Mouse (Mus musculus) cerebellum, postnatal 36 days (tissue): Measurements from ENCODE around the gene Mbd3l2.
"Not testable (repeated sequence)": the region's sequence is repeated elsewhere in the genome, so short reads cannot be mapped to it uniquely, and the experiment has no call there.

Source experiments
- DNase-seq, 2 experiments: peaks; one replicate each; pipeline ENCODE4 v3.0.0; 2021 to 2022; ENCODE audit warnings: mixed read lengths in 2 of 2

Gene Mbd3l2

DNA sequence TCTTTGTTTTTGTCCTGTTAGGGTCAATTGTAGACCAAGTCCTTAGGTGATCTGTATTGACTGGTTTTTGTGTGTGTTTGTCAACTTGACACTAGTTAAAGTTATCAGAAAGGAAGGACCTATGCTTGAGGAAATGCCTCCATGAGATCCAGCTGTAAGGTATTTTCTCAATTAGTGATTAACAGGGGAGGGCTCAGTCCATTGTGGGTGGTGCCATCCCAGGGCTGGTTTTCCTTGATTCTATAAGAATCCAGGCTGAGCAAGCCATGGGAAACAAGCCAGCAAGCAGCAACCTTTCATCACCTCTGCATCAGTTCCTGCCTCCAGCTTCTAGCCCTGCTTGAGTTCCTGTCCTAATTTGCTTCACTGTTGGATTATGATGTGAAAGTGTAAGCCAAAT, at the start of gene Mbd3l2:
Gene Mbd3l2 (plus strand): TSS at position 301 of the 400 bp plus-strand sequence.
- DNase-seq = no peak

DNA sequence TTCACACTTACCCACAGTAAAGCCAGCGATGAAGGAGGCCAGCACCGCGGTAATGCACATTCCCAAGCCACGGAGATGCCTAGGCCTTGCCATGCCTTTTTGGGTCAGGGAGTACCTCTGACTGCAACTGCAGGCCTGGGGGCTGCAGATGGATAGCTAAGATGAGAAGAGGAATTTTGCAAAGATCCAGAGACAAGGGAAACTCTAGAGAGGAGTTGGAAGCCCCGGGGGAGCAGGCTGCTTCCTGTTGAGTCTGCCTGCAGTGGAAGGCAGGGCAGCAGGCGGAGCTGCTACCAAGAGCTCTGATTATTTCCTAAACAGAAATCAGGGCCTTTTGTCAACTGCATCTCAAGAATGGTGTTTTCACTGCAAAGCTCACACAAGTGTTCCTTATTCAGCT, 44.7 kb upstream of the Mbd3l2 start:
- DNase-seq = no peak

DNA sequence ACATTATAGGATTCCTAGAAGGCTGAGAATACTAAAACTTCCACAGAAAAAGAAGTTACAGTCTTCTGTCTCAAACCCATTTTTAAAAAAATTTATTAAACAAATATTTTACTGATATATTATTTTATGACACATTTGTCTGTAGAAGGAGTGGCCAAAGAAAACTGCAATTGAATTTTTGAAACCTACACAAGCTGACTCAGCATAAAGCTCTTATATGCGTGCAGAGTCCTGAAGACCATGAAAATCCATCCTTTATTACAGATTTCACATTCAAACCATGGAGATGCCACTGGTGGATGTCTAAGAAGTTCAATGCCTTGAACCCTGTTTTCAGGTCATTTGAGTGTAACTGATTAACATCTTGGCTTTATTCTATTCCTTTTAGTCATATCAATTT, 30.8 kb upstream of the Mbd3l2 start:
- DNase-seq = no peak

DNA sequence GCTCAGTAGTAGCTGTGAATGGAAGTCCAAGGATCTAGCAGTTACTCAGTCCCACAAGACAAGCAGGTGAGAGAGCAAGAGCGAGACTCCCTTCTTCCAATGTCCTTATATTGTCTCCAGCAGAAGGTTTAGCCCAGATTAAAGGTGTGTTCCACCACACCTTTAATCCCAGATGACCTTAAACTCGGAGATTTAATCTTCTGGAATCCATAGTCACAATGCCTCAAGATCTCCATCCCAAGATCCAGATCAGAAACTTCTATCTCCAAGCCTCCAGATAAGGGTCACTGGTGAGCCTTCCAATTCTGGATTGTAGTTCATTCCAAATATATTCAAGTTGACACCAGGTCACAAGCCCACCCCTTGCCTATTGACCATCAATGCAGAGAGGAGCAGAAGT, 27.6 kb upstream of the Mbd3l2 start, which contains the start of gene Naalad2:
Gene Naalad2 (minus strand): TSS at position 101 of the 400 bp plus-strand sequence.
- DNase-seq = not testable (repeated sequence)

DNA sequence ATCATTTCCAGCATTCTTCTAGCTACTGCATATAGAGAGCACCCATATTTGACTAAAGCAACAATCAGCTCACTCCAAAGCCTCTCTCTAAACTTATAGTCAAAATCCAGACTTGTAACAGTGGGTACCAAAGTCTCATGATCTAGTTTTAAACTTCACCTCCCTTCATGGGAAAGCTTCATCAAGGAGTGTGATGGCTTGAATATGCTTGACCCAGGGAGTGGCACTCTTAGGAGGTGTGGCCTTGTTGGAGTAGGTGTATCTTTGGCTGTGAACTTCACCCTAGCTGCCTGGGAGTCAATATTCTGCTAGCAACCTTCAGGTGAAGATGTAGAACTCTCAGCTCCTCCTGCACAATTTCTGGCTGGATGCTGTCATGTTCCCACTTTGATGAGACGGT, 26.3 kb upstream of the Mbd3l2 start, which contains the start of gene Ubtfl1:
Gene Ubtfl1 (plus strand): TSS at position 301 of the 400 bp plus-strand sequence.
- DNase-seq = no peak

DNA sequence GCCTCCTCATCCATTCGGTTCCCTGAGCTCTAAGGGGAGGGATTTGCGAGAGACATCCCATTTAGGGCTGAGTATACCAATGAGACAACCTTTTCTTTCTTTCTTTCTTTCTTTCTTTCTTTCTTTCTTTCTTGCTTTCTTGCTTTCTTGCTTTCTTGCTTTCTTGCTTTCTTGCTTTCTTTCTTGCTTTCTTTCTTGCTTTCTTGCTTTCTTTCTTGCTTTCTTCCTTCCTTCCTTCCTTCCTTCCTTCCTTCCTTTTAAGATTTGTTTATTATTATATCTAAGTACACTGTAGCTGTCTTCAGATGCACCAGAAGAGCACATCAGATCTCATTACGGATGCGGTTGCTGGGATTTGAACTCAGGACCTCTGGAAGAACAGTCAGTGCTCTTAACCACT, 18.1 kb upstream of the Mbd3l2 start:
- not testable (repeated sequence) for DNase-seq

DNA sequence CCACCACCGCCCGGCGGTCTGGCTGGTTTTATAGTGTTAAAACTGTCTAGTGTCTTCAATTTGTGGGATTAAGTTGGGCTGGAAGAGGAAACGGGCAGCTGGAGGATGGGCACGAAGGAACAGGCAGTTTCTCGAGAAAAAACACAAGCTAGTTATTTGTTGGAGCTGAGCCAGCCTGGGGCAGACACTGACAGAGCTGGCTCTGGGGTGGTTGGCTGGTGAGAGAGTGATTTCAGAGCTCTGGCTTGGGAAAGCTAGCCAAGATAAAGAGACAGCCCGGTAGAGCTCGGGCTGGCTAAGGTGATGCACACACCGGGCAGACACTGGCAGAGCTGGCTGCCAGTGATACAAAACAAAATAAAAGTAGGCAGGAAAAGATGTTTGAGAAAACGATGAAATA, 1.2 kb downstream of the Mbd3l2 start:
- peak; percentile 9 to 14 for DNase-seq

DNA sequence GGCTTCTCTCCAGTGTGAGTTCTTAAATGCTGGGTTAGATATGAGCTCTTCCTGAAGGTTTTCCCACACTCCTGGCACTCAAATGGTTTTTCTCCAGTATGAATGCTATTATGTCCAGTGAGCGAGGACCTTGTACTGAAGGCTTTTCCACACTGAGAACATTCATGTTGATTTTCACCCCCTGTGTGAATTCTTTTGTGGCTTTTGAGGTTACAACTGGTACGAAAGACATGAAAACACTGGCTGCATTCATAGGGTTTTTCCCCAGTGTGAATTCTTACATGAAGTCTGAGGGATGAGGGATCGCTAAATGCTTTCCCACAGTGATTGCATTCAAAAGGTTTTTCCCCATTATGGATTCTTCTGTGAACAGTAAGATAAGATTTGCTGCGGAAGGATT, 26.1 kb downstream of the Mbd3l2 start:
- DNase-seq = no peak

DNA sequence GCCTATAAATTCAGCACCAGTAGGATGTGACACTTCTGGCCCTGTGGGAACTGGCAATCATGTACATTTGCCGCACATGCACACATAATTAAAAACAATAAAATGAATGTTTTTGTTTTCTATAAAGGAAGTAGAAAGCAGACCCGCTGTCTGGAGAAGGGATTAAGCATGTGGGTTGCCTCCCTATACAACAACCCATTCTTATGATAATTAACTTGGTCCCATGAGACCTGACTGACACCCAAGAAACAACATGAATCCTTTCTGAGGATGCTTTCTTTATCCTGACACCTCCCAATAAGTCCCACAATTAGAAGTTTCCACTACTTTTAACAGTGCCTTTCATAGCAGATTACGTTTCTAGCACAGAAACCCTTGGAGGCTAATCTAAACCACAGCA, 36.9 kb downstream of the Mbd3l2 start:
- DNase-seq = no peak

DNA sequence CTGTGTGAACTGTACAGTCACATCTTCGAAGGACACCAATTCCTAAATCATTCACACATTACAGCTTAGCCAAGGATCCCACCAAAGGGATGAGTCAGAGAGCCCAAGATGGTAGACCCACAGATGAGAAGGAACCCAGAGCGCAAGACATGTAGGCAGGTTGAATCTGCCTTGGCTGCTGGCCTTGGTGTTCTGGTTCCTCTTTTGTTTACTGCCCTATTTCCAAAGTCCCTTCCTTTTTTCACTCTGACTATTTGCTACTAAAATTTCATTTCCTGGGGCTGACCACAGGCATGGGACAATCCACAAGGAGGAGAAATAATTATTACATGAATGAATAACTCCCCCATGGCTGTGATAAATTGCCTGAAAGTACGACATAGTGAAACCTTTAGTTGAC, 37.6 kb downstream of the Mbd3l2 start:
- DNase-seq = no peak

DNA sequence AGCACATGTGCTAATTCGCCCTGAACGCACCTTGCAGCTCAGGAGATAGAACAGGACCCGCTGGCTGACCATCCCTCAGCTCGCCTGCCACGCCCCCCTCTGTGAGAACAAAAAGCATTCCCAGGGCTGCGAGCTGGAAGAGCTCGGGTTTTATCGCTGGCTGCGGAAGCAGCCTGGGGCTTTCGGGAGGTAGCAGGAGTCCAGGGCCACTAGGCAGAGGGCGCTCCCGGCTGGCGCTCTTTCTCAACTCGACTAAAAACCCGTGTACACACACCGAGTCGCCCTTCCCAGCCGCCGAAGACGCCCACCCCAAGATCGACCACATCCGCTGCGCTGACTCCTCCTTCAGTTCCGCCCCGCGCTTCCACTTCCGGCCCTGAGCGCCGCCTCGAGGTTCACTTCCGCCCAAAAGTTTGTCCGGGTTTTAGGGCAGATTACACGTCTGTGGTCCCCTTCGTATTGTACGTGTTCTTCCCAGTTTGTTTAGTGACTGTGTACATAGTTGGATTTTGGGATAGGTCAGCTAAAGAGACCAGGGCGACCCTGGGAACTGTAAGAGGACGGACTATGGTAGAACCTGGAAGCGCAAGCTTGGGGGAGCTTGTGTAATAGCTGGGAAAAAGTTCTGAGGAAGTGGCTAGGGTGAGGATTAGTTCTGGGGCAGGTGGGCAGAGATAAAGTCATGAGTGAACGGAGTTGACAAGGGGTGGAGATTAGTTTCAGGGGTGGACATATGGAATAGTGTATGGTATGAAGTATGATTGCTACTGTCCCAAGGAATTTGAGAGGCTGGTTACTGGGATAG, 43.1 kb downstream of the Mbd3l2 start:
- DNase-seq = peak; percentile 53

DNA sequence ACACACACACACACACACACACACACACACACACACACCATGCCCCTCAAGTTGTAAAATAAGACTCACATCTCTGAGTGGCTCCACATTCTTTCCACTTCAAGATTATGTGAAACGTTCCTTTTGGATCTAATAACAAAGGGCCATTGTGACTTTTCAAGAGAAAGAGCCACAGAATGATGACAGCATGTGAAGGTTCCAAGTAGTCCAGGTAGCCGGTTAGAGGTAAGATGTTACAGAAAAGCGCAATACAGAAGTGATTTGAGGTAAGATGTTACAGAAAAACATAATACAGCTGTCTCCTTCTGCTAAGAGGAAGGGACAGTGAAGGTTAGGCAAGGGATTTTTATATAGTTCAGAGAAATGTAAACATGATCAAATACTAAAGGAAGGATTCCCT, 47.7 kb downstream of the Mbd3l2 start, which contains the start of the genes Zfp558 and Mbd3l1:
Gene Zfp558 (minus strand): TSS at position 101 of the 400 bp plus-strand sequence.
Gene Mbd3l1 (plus strand): TSS at position 192 of the 400 bp plus-strand sequence.
- no peak for DNase-seq
